Mouse (Mus musculus): ENCODE measurements around the gene Tnfrsf13c. TPM values are rescaled to one million over a fixed set of nuclear protein-coding genes. Genes with fewer than 3 reads are reported as not detected.
A peak's percentile ranks its signal among the peaks of the same experiment; 100 is the strongest.

Tnfrsf13c gene
- polyA plus RNA-seq, 1 experiment from 2014 or later: 0.61 TPM

DNA sequence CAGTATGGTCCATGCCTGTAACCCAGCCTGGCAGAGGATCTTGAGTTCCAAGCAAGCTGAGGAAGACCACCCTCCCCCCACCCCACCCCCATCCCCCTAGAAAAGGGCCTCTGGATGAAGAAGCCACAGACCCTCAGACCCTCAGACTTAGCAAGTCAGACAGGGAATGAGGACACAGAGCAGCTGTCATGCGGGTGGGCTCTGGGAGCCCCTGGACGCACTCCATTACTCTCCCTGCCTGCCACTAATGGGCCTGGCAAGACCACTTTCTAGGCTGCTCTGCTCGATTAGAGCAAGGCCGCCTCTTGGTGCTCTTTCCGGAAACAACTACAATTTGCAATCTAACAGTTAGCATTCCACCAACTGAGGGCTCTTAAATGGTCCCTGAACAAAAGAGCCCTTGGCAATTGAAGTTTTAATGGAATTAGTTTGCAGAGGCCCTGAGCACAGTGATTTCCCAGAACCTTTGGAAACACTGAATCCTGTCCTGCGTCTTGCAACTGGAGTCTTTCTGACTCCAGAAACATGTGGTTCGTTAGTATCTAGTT, 46.4 kb downstream of the Tnfrsf13c start:
- Histone ChIP-seq H3K9ac (no peak overlapping the region), H3K4me3 (replicated peaks) (no peak overlapping the region), H3K27me3 (no peaks in the 10 kb centered on the region), H3K4me2 (replicated peaks) (no peak overlapping the region), H3K36me3 (peaks cover 96% of the 10 kb centered on the region), H3K27ac (replicated peaks) (no peak overlapping the region), H3K9me3 (replicated peaks) (peaks cover 5% of the 10 kb centered on the region; the same call in 1 of the 2 replicates), H3K4me1 (no peaks in the 10 kb centered on the region)
- ATAC-seq (ENCODE audit: insufficient number of reproducible peaks, low FRiP score, low TSS enrichment, low read depth): no peak
- WGBS: 85% methylated on average over 7 of the region's 7 CpGs

DNA sequence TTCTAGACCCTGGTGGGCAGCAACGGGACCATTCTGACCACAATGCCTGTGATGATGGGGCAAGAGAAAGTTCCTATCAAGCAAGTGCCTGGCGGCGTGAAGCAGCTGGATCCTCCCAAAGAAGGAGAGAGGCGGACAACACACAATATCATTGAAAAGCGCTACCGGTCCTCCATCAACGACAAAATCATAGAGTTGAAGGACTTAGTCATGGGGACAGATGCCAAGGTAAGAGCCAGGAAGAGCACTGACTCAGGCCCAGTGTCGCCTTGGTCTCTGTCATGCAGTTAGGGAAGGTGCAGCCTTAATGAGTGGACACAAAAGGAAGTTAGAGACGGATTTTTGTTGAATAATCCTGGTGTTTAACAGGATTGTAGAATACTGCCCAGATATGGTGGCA, 49.1 kb downstream of the Tnfrsf13c start:
- no peaks in the 10 kb centered on the region for H3K27me3 ChIP-seq
- no peak overlapping the region for H3K4me2 ChIP-seq (replicated peaks)
- H3K4me1 ChIP-seq: no peaks in the 10 kb centered on the region
- H3K27ac ChIP-seq (replicated peaks): no peak overlapping the region
- WGBS: 94% methylated on average over 9 of the region's 9 CpGs
- peaks cover 96% of the 10 kb centered on the region for H3K36me3 ChIP-seq
- H3K4me3 ChIP-seq (replicated peaks): no peak overlapping the region
- ATAC-seq (ENCODE audit: insufficient number of reproducible peaks, low FRiP score, low TSS enrichment, low read depth): no peak
- no peak overlapping the region for H3K9ac ChIP-seq
- H3K9me3 ChIP-seq (replicated peaks): no peaks in the 10 kb centered on the region

DNA sequence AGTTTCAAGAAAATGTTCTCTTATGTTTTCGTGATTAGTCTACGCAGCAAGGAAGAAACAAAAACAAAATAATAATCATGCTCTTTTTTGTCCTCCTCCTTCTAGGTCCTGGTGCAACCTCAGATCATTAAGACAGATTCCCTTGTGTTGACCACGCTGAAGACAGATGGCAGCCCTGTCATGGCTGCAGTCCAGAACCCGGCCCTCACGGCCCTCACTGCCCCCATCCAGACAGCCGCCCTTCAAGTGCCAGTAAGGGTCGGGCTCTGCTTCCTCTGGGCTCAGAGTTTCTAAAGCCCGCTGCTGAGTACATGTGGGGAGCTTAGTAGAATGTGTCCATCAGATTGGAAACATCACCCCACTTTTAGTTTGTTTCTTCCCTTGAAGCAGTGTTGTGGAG, 51.5 kb downstream of the Tnfrsf13c start:
- H3K27ac ChIP-seq (replicated peaks): no peak overlapping the region
- no peak overlapping the region for H3K4me2 ChIP-seq (replicated peaks)
- peaks cover 77% of the 10 kb centered on the region for H3K36me3 ChIP-seq
- H3K9me3 ChIP-seq (replicated peaks): no peaks in the 10 kb centered on the region
- H3K27me3 ChIP-seq: no peaks in the 10 kb centered on the region
- no peak overlapping the region for H3K4me3 ChIP-seq (replicated peaks)
- ATAC-seq (ENCODE audit: insufficient number of reproducible peaks, low FRiP score, low TSS enrichment, low read depth): no peak
- peaks cover 5% of the 10 kb centered on the region; the same call in 1 of the 2 replicates for H3K4me1 ChIP-seq
- WGBS: 84% methylated on average over 8 of the region's 8 CpGs
- H3K9ac ChIP-seq: no peak overlapping the region

MicroRNA genes within 50 kb of the gene (microRNA counts, 519-probe panel; counts per million panel counts)
- microRNA mmu-miR-33: 2,221 counts per million, percentile 49 among the panel's probes with 10 or more counts

Small RNA genes within 50 kb of the gene (microRNA-seq; reads per million reads assigned to microRNA genes)
- 59.7 reads per million, percentile 49 among the genes with 10 or more reads in this experiment for gene Mir33 (ENCODE audit: borderline number of aligned reads)

Other genes starting within 250 kb of the Tnfrsf13c start
- not detected in 2 replicates for gene 1700029P11Rik, start 243.8 kb downstream of the Tnfrsf13c start, polyA plus RNA-seq (2015; fragmentation: Nextera tagmentation; extraction: Ambion mirVana)
- gene Xrcc6, start 236.5 kb downstream of the Tnfrsf13c start, polyA plus RNA-seq (2015; fragmentation: Nextera tagmentation; extraction: Ambion mirVana): 75.5 and 82.1 TPM in 2 replicates
- 29.3 and 29.8 TPM in 2 replicates for gene Desi1, start 190.5 kb downstream of the Tnfrsf13c start, polyA plus RNA-seq (2015; fragmentation: Nextera tagmentation; extraction: Ambion mirVana)
- gene Snu13, start 176.8 kb downstream of the Tnfrsf13c start, polyA plus RNA-seq (2015; fragmentation: Nextera tagmentation; extraction: Ambion mirVana): 246 and 260 TPM in 2 replicates
- gene 4930407I10Rik, start 165.2 kb downstream of the Tnfrsf13c start, polyA plus RNA-seq (2015; fragmentation: Nextera tagmentation; extraction: Ambion mirVana): not detected in 2 replicates
- gene Mei1, start 154.4 kb downstream of the Tnfrsf13c start, polyA plus RNA-seq (2015; fragmentation: Nextera tagmentation; extraction: Ambion mirVana): 0.04 and 0.11 TPM in 2 replicates
- gene Ccdc134, start 96.4 kb downstream of the Tnfrsf13c start, polyA plus RNA-seq (2015; fragmentation: Nextera tagmentation; extraction: Ambion mirVana): 27.6 and 31.1 TPM in 2 replicates
- gene Srebf2, start 77.2 kb downstream of the Tnfrsf13c start, polyA plus RNA-seq (2015; fragmentation: Nextera tagmentation; extraction: Ambion mirVana): 159 and 162 TPM in 2 replicates
- gene Shisa8, start 11.6 kb downstream of the Tnfrsf13c start, polyA plus RNA-seq (2015; fragmentation: Nextera tagmentation; extraction: Ambion mirVana): 1.5 and 2.9 TPM in 2 replicates
- gene Cenpm, start 20.4 kb upstream of the Tnfrsf13c start, polyA plus RNA-seq (2015; fragmentation: Nextera tagmentation; extraction: Ambion mirVana): 57.7 and 60.9 TPM in 2 replicates
- not detected in 2 replicates for gene 1500009C09Rik, start 28.0 kb upstream of the Tnfrsf13c start, polyA plus RNA-seq (2015; fragmentation: Nextera tagmentation; extraction: Ambion mirVana)
- gene Sept3, start 50.5 kb upstream of the Tnfrsf13c start, polyA plus RNA-seq (2015; fragmentation: Nextera tagmentation; extraction: Ambion mirVana): 17.1 and 18.7 TPM in 2 replicates
- gene Wbp2nl, start 74.6 kb upstream of the Tnfrsf13c start, polyA plus RNA-seq (2015; fragmentation: Nextera tagmentation; extraction: Ambion mirVana): 0.20 TPM in 1 of 2 replicates, not detected in the other
- gene Naga, start 114.6 kb upstream of the Tnfrsf13c start, polyA plus RNA-seq (2015; fragmentation: Nextera tagmentation; extraction: Ambion mirVana): 64.8 and 65.9 TPM in 2 replicates
- 23.8 and 24.9 TPM in 2 replicates for gene Pheta2, start 114.6 kb upstream of the Tnfrsf13c start, polyA plus RNA-seq (2015; fragmentation: Nextera tagmentation; extraction: Ambion mirVana)
- gene Smdt1, start 114.6 kb upstream of the Tnfrsf13c start, polyA plus RNA-seq (2015; fragmentation: Nextera tagmentation; extraction: Ambion mirVana): 264 and 279 TPM in 2 replicates
- gene Ndufa6, start 130.0 kb upstream of the Tnfrsf13c start, polyA plus RNA-seq (2015; fragmentation: Nextera tagmentation; extraction: Ambion mirVana): 314 and 320 TPM in 2 replicates
- 12.2 and 12.3 TPM in 2 replicates for gene Cyp2d22, start 155.9 kb upstream of the Tnfrsf13c start, polyA plus RNA-seq (2015; fragmentation: Nextera tagmentation; extraction: Ambion mirVana)
- gene Cyp2d11, start 169.7 kb upstream of the Tnfrsf13c start, polyA plus RNA-seq (2015; fragmentation: Nextera tagmentation; extraction: Ambion mirVana): not detected in 2 replicates
- gene Cyp2d10, start 182.8 kb upstream of the Tnfrsf13c start, polyA plus RNA-seq (2015; fragmentation: Nextera tagmentation; extraction: Ambion mirVana): not detected in 2 replicates
- not detected in 2 replicates for gene Cyp2d9, start 209.1 kb upstream of the Tnfrsf13c start, polyA plus RNA-seq (2015; fragmentation: Nextera tagmentation; extraction: Ambion mirVana)

Measured in embryonic facial prominence, embryonic 15.5 days (tissue).